Mouse (Mus musculus): ENCODE results near the gene Cib1.

The Cib1 gene

GRCm38 (mm10) chr7:80232489-80233029, at the start of gene Cib1, which contains the start of gene Gdpgp1:
Cib1 (minus strand) TSS chr7:80232813.
Gdpgp1 (plus strand) TSS chr7:80232865.
- in situ Hi-C loops (cut with MboI, MseI), result no loop called here

DNA sequence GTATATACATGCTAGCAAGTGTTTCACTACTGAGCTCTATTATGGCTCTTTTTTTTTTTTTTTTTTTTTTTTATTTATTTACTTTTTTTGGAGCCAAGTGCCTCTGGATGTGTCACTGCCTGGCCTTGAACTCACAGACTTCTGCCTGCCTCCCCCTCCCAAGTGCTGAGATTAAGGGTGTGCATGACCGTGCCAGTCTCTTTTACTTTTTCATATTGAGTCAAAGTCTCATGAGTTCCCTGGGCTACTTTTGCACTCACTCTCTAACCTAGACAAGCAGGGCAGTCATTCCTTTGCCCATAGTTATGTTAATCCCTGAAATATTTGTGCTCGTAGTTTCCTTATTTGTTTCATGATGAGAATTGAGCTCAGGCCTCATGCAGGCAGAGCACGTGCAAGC, 49.0 kb upstream of the Cib1 start:
- in situ Hi-C loops (cut with MboI, MseI), result loop anchor here (10.0 kb wide), 1 partner anchor 1063 kb away; the partner anchor contains the start of gene Rps17

DNA sequence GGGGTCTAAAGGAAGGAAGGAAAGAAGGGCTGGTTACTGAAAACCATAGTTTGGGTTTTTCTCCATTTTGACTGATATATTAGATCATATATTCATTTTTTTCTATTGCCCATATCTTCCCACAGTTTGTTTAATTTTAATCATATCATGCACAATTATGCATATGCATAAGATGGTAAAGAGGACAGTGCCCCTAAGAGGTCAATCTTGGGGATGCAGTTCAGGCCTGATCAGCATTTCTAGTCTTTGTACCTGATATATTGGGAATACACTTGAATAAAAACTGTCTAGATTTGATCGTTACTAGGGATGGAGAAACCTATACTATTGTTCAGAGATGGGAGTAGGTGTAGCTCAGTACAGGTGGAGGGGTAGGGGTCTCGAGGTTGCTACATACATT, 48.4 kb upstream of the Cib1 start:
- in situ Hi-C loops (cut with MboI, MseI), result loop anchor here (10.0 kb wide), 1 partner anchor 1064 kb away; the partner anchor contains the start of gene Rps17

GRCm38 (mm10) chr7:80280032-80280431, 47.4 kb upstream of the Cib1 start:
- in situ Hi-C loops (cut with MboI, MseI), result loop anchor here (10.0 kb wide), 1 partner anchor 1065 kb away; the partner anchor contains the start of gene Rps17

DNA sequence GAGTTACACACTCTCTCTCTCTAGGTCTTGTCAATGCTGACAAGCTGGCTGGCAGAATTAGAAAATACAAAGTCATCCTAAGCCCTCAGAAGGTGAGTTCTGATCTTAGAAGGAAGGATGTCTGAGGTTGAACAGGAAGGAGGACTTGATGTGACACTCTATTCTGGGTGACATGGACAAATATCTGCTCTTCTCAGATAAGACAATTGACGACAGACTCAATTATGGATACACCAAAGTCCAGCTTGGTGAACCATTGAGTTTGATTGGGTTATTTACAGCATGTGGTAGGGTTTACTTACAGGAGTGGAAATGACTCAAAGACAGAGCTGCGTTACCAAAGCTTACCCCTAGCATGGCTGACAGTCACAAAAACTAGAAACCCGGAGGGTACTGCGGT, 43.8 kb upstream of the Cib1 start:
- in situ Hi-C loops (cut with MboI, MseI), result no loop called here

GRCm38 (mm10) chr7:80273456-80273855, 40.8 kb upstream of the Cib1 start:
- in situ Hi-C loops (cut with MboI, MseI), result no loop called here

DNA sequence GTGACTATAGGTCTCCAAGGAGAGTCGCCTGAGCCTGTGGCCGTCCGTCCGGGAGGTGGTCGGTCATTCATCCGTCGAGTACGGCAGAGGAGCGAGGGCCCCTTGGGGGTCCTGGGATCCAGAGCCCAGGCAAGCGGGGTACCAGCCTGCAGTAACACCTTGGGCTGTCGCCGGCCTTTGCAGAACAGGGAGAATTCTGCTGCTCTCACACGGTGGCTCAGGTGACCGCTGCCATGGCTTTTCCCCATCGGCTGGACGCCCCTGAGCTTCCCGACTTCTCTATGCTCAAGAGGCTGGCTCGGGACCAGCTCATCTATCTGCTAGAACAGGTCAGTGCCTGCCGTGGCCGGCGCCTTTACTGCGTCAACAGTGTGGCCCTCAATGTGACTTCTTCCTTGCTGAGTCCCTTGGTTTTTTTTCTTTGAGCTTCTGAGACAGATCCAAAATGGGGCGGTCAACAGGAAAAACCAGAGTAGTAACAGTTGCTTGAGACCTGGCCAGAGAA, 37.2 kb upstream of the Cib1 start:
- in situ Hi-C loops (cut with MboI, MseI), result no loop called here

- in situ Hi-C loops (cut with MboI, MseI), result no loop called here
Measured at GRCm38 (mm10) chr7:80268897-80269750, 36.5 kb upstream of the Cib1 start, which contains the start of gene Vps33b. Vps33b (plus strand) TSS chr7:80269649.

- in situ Hi-C loops (cut with MboI, MseI), result no loop called here
Measured at GRCm38 (mm10) chr7:80267764-80268163, 35.2 kb upstream of the Cib1 start.

- in situ Hi-C loops (cut with MboI, MseI), result no loop called here
Measured at GRCm38 (mm10) chr7:80264606-80265005, 32.0 kb upstream of the Cib1 start.

DNA sequence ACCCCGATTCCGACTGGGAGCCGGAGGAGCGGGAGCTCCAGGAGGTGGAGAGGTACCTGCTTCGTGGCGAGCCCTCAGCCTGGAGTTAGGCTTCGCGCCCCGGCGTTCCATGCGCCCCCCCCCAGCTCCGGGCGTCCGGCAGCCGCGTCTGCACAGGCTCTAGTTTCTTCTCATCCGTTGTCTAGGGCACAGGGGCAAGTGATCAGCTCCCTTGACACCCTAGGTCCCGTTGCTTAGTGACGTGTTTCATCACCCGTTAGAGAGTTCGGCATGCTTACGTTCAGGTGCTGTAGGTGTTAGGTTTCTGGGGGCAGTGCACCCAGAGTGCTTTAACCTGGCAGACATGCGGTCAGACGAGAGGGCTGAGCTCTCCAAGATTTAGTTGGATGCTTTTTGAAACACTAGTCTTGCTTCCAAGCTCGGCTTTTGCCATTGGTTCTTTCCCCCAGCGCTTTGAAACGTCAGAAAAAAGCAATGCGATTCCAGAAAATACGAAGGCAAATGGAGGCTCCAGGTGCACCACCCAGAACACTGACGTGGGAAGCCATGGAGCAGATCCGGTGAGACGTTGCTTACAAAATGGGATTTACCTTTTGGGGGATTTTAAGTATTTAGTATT, 28.9 kb upstream of the Cib1 start:
- in situ Hi-C loops (cut with MboI, MseI), result no loop called here

DNA sequence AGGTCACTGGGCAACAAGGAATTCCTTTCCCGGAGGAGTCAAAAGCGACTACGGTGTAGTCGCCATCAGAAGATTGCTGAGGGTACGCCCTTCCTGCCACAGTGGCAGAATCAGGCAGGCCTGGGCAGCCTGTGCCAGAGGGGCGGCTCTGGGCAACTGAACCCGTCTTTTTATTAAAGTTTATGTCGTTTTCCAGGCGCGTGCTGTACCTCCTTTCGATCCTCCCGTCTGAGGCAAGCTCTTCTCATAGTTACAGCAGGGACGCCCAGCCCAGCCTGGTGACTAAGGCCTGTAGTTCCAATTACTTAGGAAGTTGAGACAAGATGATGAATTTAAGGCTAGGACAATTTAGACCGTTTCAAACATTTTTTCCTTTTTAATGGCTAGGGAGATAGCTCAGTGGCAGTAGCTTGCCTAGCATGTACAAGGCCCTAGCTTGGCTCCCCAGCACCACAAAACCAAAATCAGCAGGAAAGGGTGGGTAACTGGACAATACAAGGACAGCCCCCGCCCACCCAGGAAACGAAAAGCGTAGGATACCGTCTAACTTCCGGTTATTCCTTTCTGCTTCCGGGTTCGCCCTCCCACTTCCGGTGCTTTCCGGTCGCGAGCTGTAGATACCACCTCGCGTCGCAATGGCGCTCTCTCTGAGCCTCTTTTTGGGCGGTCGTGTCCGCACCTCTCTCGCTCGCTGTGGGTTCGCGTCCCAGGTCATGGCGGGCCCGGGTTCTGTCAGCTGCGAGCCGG, 28.2 kb upstream of the Cib1 start, which contains the start of gene Ngrn:
Gene Ngrn, plus strand, starts transcription at position 591 of the 747 bp plus-strand sequence.
- in situ Hi-C loops (cut with MboI, MseI), result no loop called here

DNA sequence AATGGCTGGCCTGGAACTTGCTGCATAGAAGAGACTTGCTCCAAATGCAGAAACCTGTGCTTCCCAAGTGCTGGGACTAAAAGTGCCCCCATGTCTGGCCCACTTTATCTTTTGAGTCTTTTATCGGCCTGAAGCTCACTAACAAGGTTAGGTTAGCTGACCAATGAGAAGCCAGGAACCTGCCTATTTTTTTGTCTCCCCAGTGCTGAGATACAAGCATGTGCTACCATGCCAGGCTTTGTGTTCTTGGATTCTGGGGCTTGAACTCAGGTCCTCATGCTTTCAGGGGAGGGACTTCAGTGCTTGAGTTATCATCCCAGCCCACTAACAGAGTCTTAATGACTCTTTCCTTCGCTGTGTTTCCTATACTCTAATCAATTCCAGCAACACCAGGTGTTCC, 25.1 kb upstream of the Cib1 start:
- in situ Hi-C loops (cut with MboI, MseI), result no loop called here

DNA sequence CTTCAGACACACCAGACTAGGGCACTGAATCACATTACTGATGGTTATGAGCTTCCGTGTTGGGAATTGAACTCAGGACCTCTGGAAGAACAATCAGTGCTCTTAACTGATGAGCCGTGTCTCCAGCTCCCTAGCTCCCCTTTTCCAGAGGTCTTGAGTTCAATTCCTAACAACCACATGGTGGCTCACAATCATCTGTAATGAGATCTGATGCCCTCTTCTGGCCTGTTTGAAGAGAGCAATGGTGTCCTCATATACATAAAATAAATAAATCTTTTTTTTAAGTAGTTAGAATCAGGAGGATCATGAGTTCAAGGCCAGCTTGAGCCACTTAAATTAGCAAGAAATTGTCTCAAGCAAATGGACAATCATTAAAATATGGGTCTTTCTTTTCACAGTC, 23.4 kb upstream of the Cib1 start:
- in situ Hi-C loops (cut with MboI, MseI), result no loop called here

GRCm38 (mm10) chr7:80252886-80253285, 20.3 kb upstream of the Cib1 start:
- in situ Hi-C loops (cut with MboI, MseI), result no loop called here

- in situ Hi-C loops (cut with MboI, MseI), result no loop called here
Measured at GRCm38 (mm10) chr7:80252437-80252836, 19.8 kb upstream of the Cib1 start.

DNA sequence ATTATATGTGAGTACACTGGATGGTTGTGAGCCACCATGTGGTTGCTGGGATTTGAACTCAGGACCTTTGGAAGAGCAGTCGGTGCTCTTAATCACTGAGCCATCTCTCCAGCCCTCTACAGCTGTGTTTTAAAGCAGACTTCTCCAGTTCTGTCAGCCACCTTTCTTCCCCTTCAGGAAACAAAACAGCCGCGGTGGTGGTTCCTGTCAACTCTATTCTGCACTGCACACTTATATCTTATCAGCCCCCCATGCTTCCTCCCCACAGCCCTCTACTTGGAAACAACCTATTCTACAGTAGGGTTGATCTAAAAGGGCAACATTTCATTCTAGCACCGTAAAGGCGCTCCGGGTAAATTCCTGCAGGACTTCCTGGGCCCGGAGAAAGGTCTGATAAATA, 14.2 kb upstream of the Cib1 start:
- in situ Hi-C loops (cut with MboI, MseI), result no loop called here

DNA sequence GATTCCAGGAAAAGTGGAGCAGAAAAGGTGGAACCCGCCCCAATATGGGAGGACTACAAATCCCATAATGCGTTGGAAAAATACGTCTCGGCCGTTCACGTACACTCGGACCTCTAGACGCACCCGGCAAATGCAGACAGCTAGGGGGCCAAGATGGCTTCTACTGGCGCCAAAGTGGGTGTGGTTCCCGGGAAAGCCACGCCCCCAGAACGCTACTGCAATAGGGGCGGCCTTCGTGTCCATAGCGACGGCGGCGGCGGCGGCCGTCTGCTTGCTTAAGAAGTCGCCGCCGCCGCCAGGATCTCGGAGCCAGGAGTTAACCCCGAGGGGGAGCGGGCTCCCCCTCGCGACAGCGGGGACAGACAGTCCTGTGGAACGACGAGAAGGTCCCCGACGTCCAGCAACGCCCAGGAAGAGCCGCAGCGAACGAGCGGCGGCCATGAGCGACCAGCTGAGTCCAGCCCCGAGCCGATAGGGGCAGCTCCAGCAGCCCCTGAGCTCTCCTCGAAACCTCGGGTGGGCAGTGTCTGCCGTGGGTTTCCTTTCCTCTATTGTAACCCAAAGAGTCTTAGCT, 13.6 kb upstream of the Cib1 start, which contains the start of gene Ttll13:
Gene Ttll13, plus strand, starts transcription at position 229 of the 574 bp plus-strand sequence.
- in situ Hi-C loops (cut with MboI, MseI), result no loop called here

GRCm38 (mm10) chr7:80244851-80245250, 12.2 kb upstream of the Cib1 start:
- in situ Hi-C loops (cut with MboI, MseI), result no loop called here

GRCm38 (mm10) chr7:80241661-80242060, 9.0 kb upstream of the Cib1 start:
- in situ Hi-C loops (cut with MboI, MseI), result no loop called here

DNA sequence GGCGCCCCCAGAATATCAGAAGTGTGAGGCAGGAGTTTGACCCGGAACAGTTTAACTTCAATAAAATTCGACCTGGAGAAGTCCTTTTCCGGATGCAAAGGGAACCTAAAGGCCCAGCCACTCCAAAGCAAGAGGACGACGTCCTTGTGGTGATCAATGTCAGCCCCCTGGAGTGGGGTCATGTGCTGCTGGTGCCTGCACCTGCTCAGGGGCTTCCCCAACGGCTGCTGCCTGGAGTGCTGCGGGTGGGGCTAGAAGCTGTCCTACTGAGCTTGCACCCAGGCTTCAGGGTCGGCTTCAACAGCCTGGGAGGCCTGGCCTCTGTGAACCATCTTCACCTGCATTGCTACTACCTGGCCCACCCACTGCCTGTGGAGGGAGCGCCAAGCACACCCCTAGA, 5.9 kb upstream of the Cib1 start:
- in situ Hi-C loops (cut with MboI, MseI), result no loop called here
